Mouse (Mus musculus) lung, embryonic 14.5 days (tissue): Measurements from ENCODE around the gene Timm50. TPM values are rescaled to one million over a fixed set of nuclear protein-coding genes. Genes with fewer than 3 reads are reported as not detected.

Experiments
- ATAC-seq: fragments of 200-750 bp; cut with Nextera tagmentation; 2 replicates; pipeline ENCODE4 v1.8.0; 2017; ENCODE audit warnings: mild to moderate bottlenecking, moderate TSS enrichment, moderate library complexity; ENCODE audit not compliant: insufficient read depth
- DNase-seq: peaks from one replicate; pipeline ENCODE4 v3.0.0-alpha.2; 2015
- H3K27ac ChIP-seq: fragments of 300-500 bp; sonication (generic); 2 replicates; pipeline ENCODE4 v1.5.1; 2014; ENCODE audit warnings: low read depth, mild to moderate bottlenecking, moderate library complexity
- H3K27me3 ChIP-seq: fragments of 300-500 bp; sonication (generic); 2 replicates; pipeline ENCODE4 v1.6.1; 2014; ENCODE audit warnings: low read length, control low read depth; ENCODE audit not compliant: insufficient read depth
- H3K36me3 ChIP-seq: fragments of 300-500 bp; sonication (generic); 2 replicates; pipeline ENCODE4 v1.6.1; 2014; ENCODE audit warnings: control low read depth; ENCODE audit not compliant: insufficient read depth
- H3K4me1 ChIP-seq: fragments of 300-500 bp; sonication (generic); 2 replicates; pipeline ENCODE4 v1.6.1; 2014; ENCODE audit warnings: antibody characterized with exemption, control low read depth; ENCODE audit not compliant: insufficient read depth
- H3K4me2 ChIP-seq: fragments of 300-500 bp; sonication (generic); 2 replicates; pipeline ENCODE4 v1.6.1; 2014; ENCODE audit warnings: mild to moderate bottlenecking
- H3K4me3 ChIP-seq: fragments of 300-500 bp; sonication (generic); 2 replicates; pipeline ENCODE4 v1.5.1; 2014; ENCODE audit warnings: low read depth, low read length
- H3K9ac ChIP-seq: fragments of 300-500 bp; sonication (generic); 2 replicates; pipeline ENCODE4 v1.6.1; 2014
- H3K9me3 ChIP-seq: fragments of 300-500 bp; sonication (generic); 2 replicates; pipeline ENCODE4 v1.6.1; 2016; ENCODE audit warnings: low read depth, low read length, control low read depth
- CTCF ChIP-seq: IDR thresholded peaks from 2 replicates; pipeline ENCODE4 v1.5.1; 2016; ENCODE audit warnings: antibody characterized with exemption, low read depth
- WGBS: fragments of 180-500 bp; shearing (Covaris S2); extraction: QIAGEN DNeasy Blood & Tissue Kit; methylation state at CpG from one replicate; pipeline ENCODE4 v1.1.7; 2014; 5-methylcytosine and 5-hydroxymethylcytosine counted together
- polyA plus RNA-seq: library from polyadenylated mRNA; unstranded; fragments of >200 nt; fragmentation: Nextera tagmentation; extraction: Ambion mirVana; gene quantifications from 2 replicates; pipeline ENCODE4 v1.2.1, GENCODE M21; 2014

The Timm50 gene
- polyA plus RNA-seq: 162 and 174 TPM in 2 replicates

DNA sequence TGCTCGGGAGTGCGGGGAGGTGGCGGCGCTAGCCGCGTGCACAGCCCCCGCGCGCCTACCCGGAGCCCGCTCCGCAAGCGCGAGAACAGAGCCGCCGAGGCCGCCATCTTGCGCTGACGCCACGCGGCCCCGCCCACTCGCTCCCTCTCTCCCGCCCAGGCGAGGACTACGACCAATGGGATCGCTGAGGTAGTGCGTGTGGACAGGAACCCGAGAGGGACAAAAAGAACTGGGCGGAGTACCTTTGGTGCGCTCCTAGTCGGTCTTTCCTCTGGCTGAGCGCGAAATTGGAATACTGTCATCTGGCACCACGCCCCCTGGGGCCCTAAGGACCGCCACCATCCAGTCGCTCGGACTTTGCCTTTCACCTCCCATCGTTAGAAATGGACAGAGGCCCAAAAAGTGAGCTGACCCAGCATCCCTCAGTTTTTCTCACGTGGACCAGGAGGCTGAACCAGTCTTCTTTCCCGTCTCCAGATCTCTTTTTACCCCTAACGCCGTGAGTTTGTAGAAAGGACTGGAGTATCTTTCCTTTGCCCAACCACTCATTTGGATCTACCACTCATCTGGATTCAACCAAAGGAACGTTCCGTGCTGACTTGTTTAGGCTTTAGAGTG is at the start of gene Timm50:
Timm50 (minus strand) TSS at position 147 of the 618 bp plus-strand sequence.
- Histone ChIP-seq H3K36me3 (peaks cover 61% of the 10 kb centered on the region), H3K4me1 (0 out of 2 replicates have a peak, but pooled peaks cover 5% of the 10 kb centered on the region), H3K4me2 (peak within 1 kb of the TSS; percentile 69), H3K27ac (peak within 1 kb of the TSS; percentile 67), H3K27me3 (no peaks in the 10 kb centered on the region), H3K4me3 (peak within 1 kb of the TSS; percentile 95), H3K9ac (peak within 1 kb of the TSS; percentile 87), H3K9me3 (no peaks in the 10 kb centered on the region)
- under 1% methylated on average over 45 of the region's 45 CpGs for WGBS
- no peak for TF ChIP-seq CTCF
- ATAC-seq (peak; percentile 99), DNase-seq (peak; percentile 99)

DNA sequence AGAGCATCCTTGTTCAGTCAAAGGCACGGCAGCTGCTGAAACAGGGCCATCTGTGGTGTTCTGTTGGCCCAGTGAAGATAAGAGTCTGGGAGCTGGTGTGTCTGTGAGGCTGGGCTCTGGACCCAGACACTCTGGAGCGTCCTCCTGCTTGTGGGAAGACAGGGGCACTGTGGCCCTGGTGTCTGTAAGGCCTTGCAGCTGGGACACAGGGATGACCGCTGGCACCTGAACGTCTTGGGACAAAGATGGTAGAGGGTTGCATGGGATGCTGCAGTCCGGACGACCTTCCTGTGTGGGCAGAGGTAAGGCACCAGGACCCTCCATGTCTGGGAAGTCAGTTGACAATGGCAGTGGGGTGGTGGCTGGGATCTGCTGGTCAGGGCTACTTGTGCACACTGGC is 48.4 kb upstream of the Timm50 start:
- DNase-seq (no peak), ATAC-seq (no peak)
- no peak overlapping the region for H3K4me3 ChIP-seq
- no peaks in the 10 kb centered on the region for H3K9me3 ChIP-seq
- TF ChIP-seq CTCF: no peak
- peaks cover 13% of the 10 kb centered on the region for H3K4me1 ChIP-seq
- H3K27me3 ChIP-seq: no peaks in the 10 kb centered on the region
- H3K9ac ChIP-seq: no peak overlapping the region
- H3K36me3 ChIP-seq: peaks cover 56% of the 10 kb centered on the region
- H3K4me2 ChIP-seq: no peak overlapping the region
- no peak overlapping the region for H3K27ac ChIP-seq
- WGBS: 91% methylated on average over 6 of the region's 6 CpGs

GRCm38 (mm10) chr7:28359854-28360253 is 48.0 kb upstream of the Timm50 start:
- Histone ChIP-seq H3K4me1 (peaks cover 13% of the 10 kb centered on the region), H3K27ac (no peak overlapping the region), H3K9me3 (no peaks in the 10 kb centered on the region), H3K9ac (no peak overlapping the region), H3K27me3 (no peaks in the 10 kb centered on the region), H3K4me2 (no peak overlapping the region), H3K36me3 (peaks cover 55% of the 10 kb centered on the region), H3K4me3 (no peak overlapping the region)
- ATAC-seq (no peak), DNase-seq (no peak)
- no peak for TF ChIP-seq CTCF
- WGBS: 81% methylated on average over 10 of the region's 10 CpGs

- H3K27me3 ChIP-seq: no peaks in the 10 kb centered on the region
- peaks cover 58% of the 10 kb centered on the region for H3K36me3 ChIP-seq
- no peak for TF ChIP-seq CTCF
- WGBS: 47% methylated on average over 7 of the region's 7 CpGs
- no peak overlapping the region for H3K4me3 ChIP-seq
- peak overlapping the region; percentile 58 for H3K27ac ChIP-seq
- no peak overlapping the region for H3K4me2 ChIP-seq
- ATAC-seq (no peak), DNase-seq (no peak)
- peaks cover 13% of the 10 kb centered on the region for H3K4me1 ChIP-seq
- H3K9me3 ChIP-seq: no peaks in the 10 kb centered on the region
- H3K9ac ChIP-seq: peak overlapping the region; percentile 20; the same call in 1 of the 2 replicates
Observed at GRCm38 (mm10) chr7:28358431-28358830, 46.6 kb upstream of the Timm50 start.

DNA sequence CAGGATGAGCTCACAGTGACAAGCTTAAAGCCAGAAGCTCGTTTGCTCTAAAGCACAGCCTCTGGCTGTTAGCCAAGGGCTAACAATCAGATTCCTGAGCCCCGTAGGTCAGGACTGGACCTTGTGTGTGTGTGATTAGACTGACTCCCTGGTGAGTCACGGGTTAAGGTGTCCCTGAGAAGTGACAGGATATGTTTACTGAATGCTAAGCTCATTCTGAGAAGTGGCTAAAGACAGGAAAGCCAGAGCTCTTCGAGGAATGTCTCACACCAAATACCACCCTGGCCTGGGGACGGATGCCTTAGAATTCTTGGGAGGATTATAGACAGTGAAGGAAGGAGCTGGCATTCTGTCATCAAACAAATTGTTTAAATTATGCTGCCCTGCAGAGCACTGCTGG is 46.1 kb upstream of the Timm50 start:
- H3K9me3 ChIP-seq: no peaks in the 10 kb centered on the region
- peak overlapping the region; percentile 20; the same call in 1 of the 2 replicates for H3K4me2 ChIP-seq
- H3K4me1 ChIP-seq: peaks cover 13% of the 10 kb centered on the region
- H3K27me3 ChIP-seq: no peaks in the 10 kb centered on the region
- H3K9ac ChIP-seq: peak overlapping the region; percentile 36
- peaks cover 62% of the 10 kb centered on the region for H3K36me3 ChIP-seq
- DNase-seq (peak; percentile 75), ATAC-seq (no peak)
- 3% methylated on average over 5 of the region's 5 CpGs for WGBS
- H3K4me3 ChIP-seq: no peak overlapping the region
- no peak for TF ChIP-seq CTCF
- peak overlapping the region; percentile 58 for H3K27ac ChIP-seq

DNA sequence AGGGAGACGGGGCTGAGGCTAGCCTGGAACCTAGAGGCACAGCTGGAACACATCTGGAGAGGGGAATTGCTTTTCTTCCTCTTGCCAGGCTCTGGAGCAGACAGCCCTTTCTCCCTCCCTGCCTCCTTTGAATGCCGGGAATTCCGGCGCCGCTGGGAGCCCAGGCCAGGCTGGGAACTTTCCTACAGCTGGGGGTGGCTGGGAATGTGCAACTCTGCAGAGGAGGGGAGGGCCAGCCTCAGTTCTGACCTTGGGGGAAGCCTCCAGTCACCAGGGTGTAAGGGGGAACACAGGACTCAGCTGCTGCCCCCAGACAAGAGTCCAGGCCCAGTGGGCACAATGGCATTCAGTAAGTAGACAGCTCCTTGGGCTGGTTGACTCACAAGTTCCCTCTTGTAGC is 45.1 kb upstream of the Timm50 start:
- ATAC-seq: peak; percentile 62
- H3K36me3 ChIP-seq: peaks cover 62% of the 10 kb centered on the region
- peak overlapping the region; percentile 36; the same call in 1 of the 2 replicates for H3K9ac ChIP-seq
- no peak overlapping the region for H3K4me3 ChIP-seq
- H3K4me1 ChIP-seq: peaks cover 13% of the 10 kb centered on the region
- H3K27me3 ChIP-seq: no peaks in the 10 kb centered on the region
- WGBS: 3% methylated on average over 5 of the region's 5 CpGs
- H3K27ac ChIP-seq: peak overlapping the region; percentile 58
- DNase-seq: peak; percentile 83
- 0 out of 2 replicates have a peak overlapping the region, but pooled peaks have one; percentile 4 for H3K4me2 ChIP-seq
- no peak for TF ChIP-seq CTCF
- H3K9me3 ChIP-seq: no peaks in the 10 kb centered on the region

- 95% methylated on average over 3 of the region's 3 CpGs for WGBS
- ATAC-seq (no peak), DNase-seq (no peak)
- Histone ChIP-seq H3K4me3 (no peak overlapping the region), H3K4me1 (peaks cover 18% of the 10 kb centered on the region), H3K27ac (no peak overlapping the region), H3K27me3 (no peaks in the 10 kb centered on the region), H3K9me3 (no peaks in the 10 kb centered on the region), H3K9ac (no peak overlapping the region), H3K36me3 (peaks cover 52% of the 10 kb centered on the region), H3K4me2 (no peak overlapping the region)
- TF ChIP-seq CTCF: no peak
Observed at GRCm38 (mm10) chr7:28355221-28355620, 43.3 kb upstream of the Timm50 start.
